Mouse (Mus musculus): ENCODE measurements around the gene Zfyve27.

Gene Zfyve27

DNA sequence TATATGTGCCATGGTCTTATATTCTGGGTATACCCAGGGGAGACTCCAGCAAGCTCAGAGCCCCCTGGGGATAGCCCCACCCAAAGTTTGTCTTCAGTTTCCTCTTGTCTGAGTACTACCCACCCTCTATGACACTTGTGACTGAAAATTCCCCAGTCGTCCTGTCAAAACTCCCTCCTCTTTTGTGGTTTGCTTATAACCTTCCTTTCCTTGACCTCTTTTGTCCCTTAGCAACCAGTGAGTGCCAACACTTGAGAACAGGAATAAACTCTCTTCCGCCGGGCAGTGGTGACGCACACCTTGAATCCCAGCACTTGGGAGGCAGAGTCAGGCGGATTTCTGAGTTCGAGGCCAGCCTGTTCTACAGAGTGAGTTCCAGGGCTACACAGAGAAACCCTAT, 19.7 kb upstream of the Zfyve27 start:
- DNase-seq: no peak

DNA sequence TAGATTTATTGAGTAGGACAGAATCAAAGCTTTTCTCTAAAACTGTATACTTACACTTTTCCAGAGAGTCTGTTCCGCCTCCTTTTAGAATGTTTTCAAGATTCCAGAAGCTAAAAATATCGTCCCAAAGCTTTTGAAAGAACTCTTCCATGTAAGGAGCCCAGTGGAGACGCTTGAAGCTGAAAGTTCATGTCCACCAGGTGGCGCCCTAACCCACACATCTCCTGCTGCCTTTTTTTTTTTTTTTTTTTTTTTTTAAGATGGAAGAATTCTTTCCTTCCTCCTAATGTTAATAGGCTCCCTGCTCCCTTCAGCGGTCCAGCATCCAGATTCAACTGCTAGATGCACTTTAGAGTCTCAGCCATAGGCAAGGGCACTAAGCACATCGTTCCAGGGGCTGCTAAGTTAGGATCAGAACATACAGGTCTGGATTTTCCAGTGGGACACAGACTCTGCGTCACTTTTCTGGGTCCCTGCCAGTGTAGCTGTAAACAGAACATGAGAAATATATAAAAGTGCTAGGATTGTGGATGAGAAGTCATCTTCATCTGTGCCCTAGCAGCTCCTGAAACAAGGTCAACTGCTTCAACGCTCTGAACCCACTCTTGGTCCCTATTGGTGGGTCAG, 19.1 kb upstream of the Zfyve27 start:
- DNase-seq: peak; percentile 93

GRCm38 (mm10) chr19:42145210-42145609, 18.5 kb upstream of the Zfyve27 start:
- DNase-seq: no peak

DNA sequence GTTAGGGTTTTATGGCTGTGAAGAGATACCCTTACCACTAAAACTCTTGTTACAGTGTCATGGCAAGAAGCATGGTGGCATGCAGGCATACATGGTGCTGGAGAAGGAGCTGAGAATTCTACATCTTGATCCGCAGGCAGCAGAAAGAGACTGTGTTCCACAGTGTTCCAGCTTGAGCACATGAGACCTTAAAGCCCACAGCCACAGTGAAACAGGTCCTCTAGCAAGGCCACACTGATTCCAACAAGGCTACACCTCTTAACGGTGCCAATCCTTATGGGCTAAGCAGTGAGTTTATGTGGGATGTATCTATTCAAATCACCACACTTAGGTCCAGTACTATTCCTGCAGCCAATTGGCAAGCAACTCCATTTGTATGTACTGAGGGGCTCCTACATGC, 18.0 kb upstream of the Zfyve27 start:
- no peak for DNase-seq

DNA sequence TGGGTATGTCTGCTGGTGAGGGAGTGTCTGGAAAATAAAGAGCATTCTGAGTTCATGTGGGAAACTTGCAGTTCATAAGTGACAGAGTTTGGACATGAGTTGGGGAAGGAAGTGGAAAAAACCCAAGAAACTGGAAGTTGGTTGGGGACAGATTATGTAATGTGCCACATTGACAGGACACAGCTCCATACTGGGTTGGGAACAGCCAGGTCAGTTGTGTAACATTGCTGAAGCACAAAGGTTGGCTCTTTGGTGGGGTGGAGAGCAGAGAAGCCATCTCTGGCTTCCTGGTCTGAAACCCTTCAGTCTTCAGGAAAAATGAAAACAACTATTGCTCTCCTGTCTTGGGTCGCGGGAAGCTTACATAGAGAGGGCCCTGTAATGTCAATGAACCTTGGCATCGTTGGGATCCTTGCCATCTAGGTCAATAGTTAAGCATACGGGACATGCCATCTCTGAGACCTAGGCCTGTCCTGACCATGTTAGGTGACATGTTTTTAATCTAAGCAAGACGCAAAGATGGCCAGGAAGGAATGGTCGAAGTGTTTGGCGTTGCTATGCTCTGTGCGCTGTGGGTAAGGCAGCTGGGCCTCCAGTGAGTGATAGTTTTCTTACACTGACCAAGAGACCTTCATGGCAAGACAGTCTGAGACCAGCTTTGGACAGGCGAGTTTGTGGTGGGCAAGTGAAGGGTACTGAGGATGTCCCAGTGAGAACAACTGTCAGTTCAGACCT, 17.3 kb upstream of the Zfyve27 start:
- DNase-seq: no peak

DNA sequence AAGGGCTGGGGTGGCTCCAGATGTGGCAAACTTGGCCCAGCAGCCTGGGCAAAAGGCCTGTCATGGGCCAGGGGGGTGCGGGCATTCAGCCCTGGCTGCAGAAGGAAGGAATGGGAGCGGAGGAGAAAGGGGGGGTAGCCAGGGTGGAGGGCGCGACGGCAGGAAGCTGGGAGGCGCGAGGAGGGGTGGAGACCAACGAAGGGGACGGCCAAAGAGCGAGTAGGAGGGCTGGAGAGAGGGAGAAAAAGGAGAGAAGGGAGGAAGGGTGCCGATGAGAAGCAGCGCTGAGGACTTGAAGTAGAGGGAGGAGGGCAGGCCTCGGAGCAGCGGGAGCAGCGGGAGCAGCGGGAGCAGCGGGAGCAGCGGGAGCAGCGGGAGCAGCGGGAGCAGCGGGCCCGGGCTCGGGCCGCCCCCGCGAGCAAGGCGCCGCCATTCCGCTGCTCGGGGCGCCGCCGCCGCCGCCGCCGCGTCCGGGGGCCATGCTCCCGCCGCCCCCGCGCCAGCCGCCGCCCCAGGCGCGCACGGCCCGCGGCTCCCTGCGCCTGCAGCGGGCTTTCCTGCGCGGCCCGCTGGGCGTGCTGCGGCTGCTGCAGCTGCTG, 16.5 kb upstream of the Zfyve27 start, which contains the start of gene Marveld1:
Gene Marveld1 (plus strand): TSS at position 231 of the 599 bp plus-strand sequence.
- peak; percentile 70 for DNase-seq

- DNase-seq: peak; percentile 69
These were observed 15.8 kb upstream of the Zfyve27 start for GRCm38 (mm10) chr19:42147769-42148568.

GRCm38 (mm10) chr19:42148569-42148860, 15.2 kb upstream of the Zfyve27 start:
- no peak for DNase-seq

GRCm38 (mm10) chr19:42151990-42152389, 11.8 kb upstream of the Zfyve27 start:
- DNase-seq: peak; percentile 81

GRCm38 (mm10) chr19:42157493-42158237, 6.1 kb upstream of the Zfyve27 start:
- DNase-seq: peak; percentile 43

GRCm38 (mm10) chr19:42158246-42159017, 5.3 kb upstream of the Zfyve27 start:
- DNase-seq: no peak

- no peak for DNase-seq
These were observed 437 bp downstream of the Zfyve27 start for GRCm38 (mm10) chr19:42164188-42164587.

DNA sequence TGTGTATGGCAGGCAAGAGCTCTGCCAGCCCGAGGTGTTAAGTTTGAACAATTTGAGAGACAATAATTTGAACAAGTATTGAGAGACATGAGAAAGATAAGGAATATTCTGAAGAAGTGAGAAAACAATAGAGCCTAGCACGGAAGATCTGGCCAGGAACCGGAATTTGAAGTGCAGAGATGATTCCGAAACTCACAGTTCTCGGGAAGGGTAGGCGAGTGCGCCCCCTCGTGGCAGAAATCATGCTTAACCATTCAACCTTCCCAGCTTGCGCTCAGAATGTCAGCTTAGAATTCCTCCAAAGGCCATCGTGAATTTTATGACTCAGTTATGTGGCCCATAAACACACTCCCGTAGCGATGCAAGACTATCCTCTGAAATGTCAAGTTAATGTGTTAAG, 2.4 kb downstream of the Zfyve27 start:
- DNase-seq: peak; percentile 95

- DNase-seq: no peak
These were observed 3.0 kb downstream of the Zfyve27 start for GRCm38 (mm10) chr19:42166766-42167165.

DNA sequence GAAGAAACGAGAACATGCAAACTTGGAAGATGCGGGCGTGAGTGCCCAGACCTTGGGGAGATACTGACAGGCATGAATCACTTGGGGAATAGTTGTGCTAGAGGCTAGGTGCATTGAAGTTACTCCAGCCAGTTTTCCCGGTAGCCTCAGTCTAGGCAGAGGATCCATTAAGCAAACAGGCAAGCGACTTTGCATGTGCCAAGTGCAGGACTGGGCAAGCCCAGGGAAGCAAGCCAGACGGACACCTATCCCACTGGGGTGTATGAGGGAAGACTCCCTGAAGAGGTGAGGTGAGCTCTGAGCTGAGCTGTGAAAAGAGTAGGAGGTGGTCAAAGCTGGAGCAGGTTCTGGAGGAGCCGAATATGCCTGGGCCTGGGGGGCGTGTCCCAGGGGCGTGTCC, 3.7 kb downstream of the Zfyve27 start:
- no peak for DNase-seq

DNA sequence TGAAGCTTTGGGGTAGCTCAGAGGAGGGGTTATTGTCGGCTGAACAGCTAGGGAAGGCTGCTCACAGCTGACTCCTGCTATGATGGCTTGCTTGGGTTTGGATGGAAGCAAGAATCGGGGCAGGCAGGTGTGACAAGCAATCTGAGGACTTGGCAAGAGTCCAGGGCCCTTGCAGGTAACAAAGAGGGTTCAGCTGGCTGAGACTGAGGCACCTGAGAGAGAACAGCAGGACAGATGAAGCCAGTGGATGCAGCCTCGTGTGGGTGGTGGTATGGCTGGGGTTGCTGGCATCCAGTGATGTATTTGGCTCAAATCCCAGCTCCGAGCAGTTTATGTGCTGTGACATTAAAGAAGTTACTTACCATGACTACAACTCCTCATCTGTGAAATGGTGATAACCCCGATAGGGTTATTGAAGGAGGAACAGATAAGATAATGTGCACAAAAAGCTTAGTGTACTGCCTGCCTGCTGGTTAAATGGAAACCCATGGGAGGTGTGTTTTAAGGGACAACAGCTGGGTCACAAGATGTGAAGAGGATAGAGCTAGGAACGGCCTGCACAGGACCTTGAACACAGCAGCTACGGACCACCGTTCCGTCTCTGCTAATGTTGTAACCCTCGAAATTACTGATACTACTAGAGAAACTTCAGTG, 5.7 kb downstream of the Zfyve27 start:
- DNase-seq: peak; percentile 20

- peak; percentile 98 for DNase-seq
These were observed 6.5 kb downstream of the Zfyve27 start for GRCm38 (mm10) chr19:42170025-42170969.

- no peak for DNase-seq
These were observed 13.1 kb downstream of the Zfyve27 start for GRCm38 (mm10) chr19:42176841-42177240.

GRCm38 (mm10) chr19:42177461-42177860, 13.7 kb downstream of the Zfyve27 start:
- DNase-seq: no peak

- no peak for DNase-seq
These were observed 15.6 kb downstream of the Zfyve27 start for GRCm38 (mm10) chr19:42179356-42179755.

All from thymus, postnatal 4 days (tissue).